ENCODE assay signal across 8 mouse cellular contexts in genomic region chr9:53609306-53609967, GRCm38 (mm10). TPM values are rescaled to one million over a fixed set of nuclear protein-coding genes. Genes with fewer than 3 reads are reported as not detected.
DNase-seq lines count a peak whose midpoint lies in the region; ATAC-seq and TF ChIP-seq lines count a peak whose summit lies in the region.

No protein-coding gene starts in this region.

- WGBS in heart, embryonic 13.5 days = 67% methylated on average over 12 of the region's 12 CpGs
- 75% methylated on average over 12 of the region's 12 CpGs for WGBS in forebrain, embryonic 15.5 days
- WGBS in limb, embryonic 14.5 days = 75% methylated on average over 12 of the region's 12 CpGs
- 65% methylated on average over 12 of the region's 12 CpGs for WGBS in stomach, embryonic 16.5 days

- TF ChIP-seq RAD21 in MEL (IDR thresholded peaks at IDR 0.05; ENCODE audit: low read depth, low read length) = no peak

- no peak for TF ChIP-seq EP300 in MEL (IDR thresholded peaks at IDR 0.05; ENCODE audit: low read depth in 1 of 2, low read length in 2 of 2)

- no peak for TF ChIP-seq CTCF in MEL (IDR thresholded peaks at IDR 0.05 in 2 of 3, conservative IDR thresholded peaks at IDR 0.05 in 1 of 3; ENCODE audit: control insufficient read depth in 1 of 3, insufficient read depth in 1 of 3, low read depth in 2 of 3, low read length in 3 of 3, poor library complexity in 1 of 3, severe bottlenecking in 1 of 3)

- H3K79me2 ChIP-seq in MEL (ENCODE audit: control insufficient read depth, insufficient read depth, low read length, poor library complexity) = peaks cover 10% of the 10 kb centered on the region

- peaks cover 20% of the 10 kb centered on the region for H3K36me3 ChIP-seq in heart, embryonic 13.5 days
- peaks cover 0 to 9% of the 10 kb centered on the region in 2 experiments; a peak in 2 of 4 replicates for H3K36me3 ChIP-seq in MEL (ENCODE audit: control insufficient read depth in 1 of 2, insufficient read depth in 2 of 2, low read length in 2 of 2)
- H3K36me3 ChIP-seq in forebrain, embryonic 15.5 days = peaks cover 3% of the 10 kb centered on the region
- 0 out of 2 replicates have a peak, but pooled peaks cover 7% of the 10 kb centered on the region for H3K36me3 ChIP-seq in limb, embryonic 14.5 days (ENCODE audit: control insufficient read depth, insufficient read depth, low read length)
- no peaks in the 10 kb centered on the region for H3K36me3 ChIP-seq in stomach, embryonic 16.5 days (ENCODE audit: control insufficient read depth, insufficient read depth, low read length)

- H3K4me3 ChIP-seq in heart, embryonic 13.5 days = peak overlapping the region; percentile 89
- peak overlapping the region; percentile 67 to 86 for H3K4me3 ChIP-seq in MEL (ENCODE audit: control insufficient read depth in 1 of 2, insufficient read depth in 1 of 2, low read depth in 2 of 2, low read length in 2 of 2)
- peak overlapping the region; percentile 65 for H3K4me3 ChIP-seq in forebrain, embryonic 15.5 days
- H3K4me3 ChIP-seq in limb, embryonic 14.5 days (replicated peaks; ENCODE audit: low read length) = peak overlapping the region; percentile 87
- peak overlapping the region; percentile 84 for H3K4me3 ChIP-seq in stomach, embryonic 16.5 days (replicated peaks; ENCODE audit: low read length)

- H3K27ac ChIP-seq in heart, embryonic 13.5 days (replicated peaks) = peak overlapping the region; percentile 87
- peak overlapping the region; percentile 69 for H3K27ac ChIP-seq in MEL (ENCODE audit: control insufficient read depth, low read depth, low read length)
- H3K27ac ChIP-seq in forebrain, embryonic 15.5 days (replicated peaks) = peak overlapping the region; percentile 79
- no peak overlapping the region for H3K27ac ChIP-seq in limb, embryonic 14.5 days (replicated peaks; ENCODE audit: low read depth, low read length)
- H3K27ac ChIP-seq in stomach, embryonic 16.5 days (ENCODE audit: low read length) = no peak overlapping the region; the same call in 1 of the 2 replicates

- H3K9me3 ChIP-seq in heart, embryonic 13.5 days = no peaks in the 10 kb centered on the region
- no peaks in the 10 kb centered on the region for H3K9me3 ChIP-seq in MEL (replicated peaks; ENCODE audit: insufficient read depth, low read length)
- no peaks in the 10 kb centered on the region for H3K9me3 ChIP-seq in forebrain, embryonic 15.5 days
- no peaks in the 10 kb centered on the region for H3K9me3 ChIP-seq in limb, embryonic 14.5 days (ENCODE audit: control insufficient read depth, low read length)
- H3K9me3 ChIP-seq in stomach, embryonic 16.5 days (replicated peaks; ENCODE audit: control insufficient read depth, low read length) = no peaks in the 10 kb centered on the region

- no peak for DNase-seq in heart, postnatal 25 days (ENCODE audit: low spot score)
- DNase-seq in MEL (ENCODE audit: low read depth, low spot score) = peak; percentile 30
- no peak for DNase-seq in limb, embryonic 14.5 days (ENCODE audit: low spot score)
- no peak for DNase-seq in adrenal gland, postnatal 25 days
- no peak for DNase-seq in gastrocnemius, postnatal 14 days

- H3K9ac ChIP-seq in heart, embryonic 13.5 days = peak overlapping the region; percentile 95
- H3K9ac ChIP-seq in MEL (ENCODE audit: control insufficient read depth, low read depth, low read length, poor library complexity, severe bottlenecking) = peak overlapping the region; percentile 93
- H3K9ac ChIP-seq in forebrain, embryonic 15.5 days (replicated peaks) = peak overlapping the region; percentile 88
- peak overlapping the region; percentile 95 for H3K9ac ChIP-seq in limb, embryonic 14.5 days (ENCODE audit: low read depth, low read length, severe bottlenecking)
- H3K9ac ChIP-seq in stomach, embryonic 16.5 days (ENCODE audit: low read length) = peak overlapping the region; percentile 92

- no peaks in the 10 kb centered on the region for H3K27me3 ChIP-seq in heart, embryonic 13.5 days (replicated peaks)
- H3K27me3 ChIP-seq in MEL (ENCODE audit: control insufficient read depth in 1 of 2, insufficient read depth in 2 of 2, low read length in 2 of 2) = no peaks in the 10 kb centered on the region
- no peaks in the 10 kb centered on the region for H3K27me3 ChIP-seq in forebrain, embryonic 15.5 days
- no peaks in the 10 kb centered on the region for H3K27me3 ChIP-seq in limb, embryonic 14.5 days (ENCODE audit: control insufficient read depth, insufficient read depth, low read length)
- no peaks in the 10 kb centered on the region for H3K27me3 ChIP-seq in stomach, embryonic 16.5 days (ENCODE audit: control insufficient read depth, insufficient read depth, low read length)

- H3K4me2 ChIP-seq in heart, embryonic 13.5 days = peak overlapping the region; percentile 85
- peak overlapping the region; percentile 81 for H3K4me2 ChIP-seq in forebrain, embryonic 15.5 days (replicated peaks)
- peak overlapping the region; percentile 64 for H3K4me2 ChIP-seq in limb, embryonic 14.5 days (replicated peaks; ENCODE audit: low read depth, low read length, severe bottlenecking)
- H3K4me2 ChIP-seq in stomach, embryonic 16.5 days (ENCODE audit: low read depth, low read length) = peak overlapping the region; percentile 81

- no peak for ATAC-seq in heart, embryonic 13.5 days (ENCODE audit: extremely low read depth, insufficient number of reproducible peaks, low FRiP score, low TSS enrichment)
- peak; percentile 38 for ATAC-seq in forebrain, embryonic 15.5 days (replicated peaks)
- ATAC-seq in limb, embryonic 14.5 days (ENCODE audit: low FRiP score, low read depth) = no peak
- ATAC-seq in stomach, embryonic 16.5 days (ENCODE audit: insufficient read depth, low FRiP score) = no peak

- H3K4me1 ChIP-seq in heart, embryonic 13.5 days = peaks cover 32% of the 10 kb centered on the region
- peaks cover 0 to 5% of the 10 kb centered on the region in 2 experiments; a peak in 2 of 4 replicates for H3K4me1 ChIP-seq in MEL (ENCODE audit: control insufficient read depth in 1 of 2, insufficient read depth in 2 of 2, low read length in 2 of 2)
- H3K4me1 ChIP-seq in forebrain, embryonic 15.5 days = peaks cover 18% of the 10 kb centered on the region
- H3K4me1 ChIP-seq in limb, embryonic 14.5 days (ENCODE audit: control insufficient read depth, insufficient read depth, low read length) = peaks cover 4% of the 10 kb centered on the region
- H3K4me1 ChIP-seq in stomach, embryonic 16.5 days (ENCODE audit: control insufficient read depth, insufficient read depth, low read length) = 0 out of 2 replicates have a peak, but pooled peaks cover 7% of the 10 kb centered on the region

- TF ChIP-seq POLR2A in MEL (IDR thresholded peaks at IDR 0.05; ENCODE audit: control insufficient read depth in 1 of 2, insufficient read depth in 1 of 2, low read depth in 1 of 2, low read length in 2 of 2, poor library complexity in 1 of 2) = no peak
- TF ChIP-seq POLR2A in limb, embryonic 14.5 days (IDR thresholded peaks at IDR 0.05; ENCODE audit: borderline replicate concordance, extremely low read depth, insufficient read depth, insufficient read length) = no peak

- intact Hi-C loops in heart, postnatal 25 days (cut with DNase I) = no loop called here
- intact Hi-C loops in gastrocnemius, postnatal 14 days (cut with DNase I; ENCODE audit: low total_unique reads) = no loop called here

TF ChIP-seq in MEL, 35 proteins besides CTCF, POLR2A, EP300 and RAD21:
- TF ChIP-seq NELFE (IDR thresholded peaks at IDR 0.05; ENCODE audit: low read depth, low read length) (no peak), JUND (IDR thresholded peaks at IDR 0.05; ENCODE audit: low read depth, low read length) (peak; percentile 86; the same call in 1 of the 2 replicates)

RNA-seq across cellular contexts. Expression of gene Acat1, which starts 0.7 kb away (rescaled TPM):
- polyA plus RNA-seq in heart, embryonic 13.5 days (2015; fragmentation: Nextera tagmentation; extraction: Ambion mirVana) = 172 and 183 TPM in 2 replicates
- 100 to 1,000 TPM; 276 to 289 TPM for total RNA-seq in heart, postnatal 25 days (2021)
- total RNA-seq in MEL (2012; rRNA removed) = 41.0 and 41.8 TPM in 2 replicates
- polyA plus RNA-seq in MEL (2012; ENCODE audit: insufficient read depth in 1 of 2, insufficient read length in 2 of 2, low read depth in 1 of 2, low replicate concordance in 2 of 2, missing spikeins in 1 of 2) = 100 to 1,000 TPM in 1 of 2 experiments, 10 to 100 TPM in 1; 37.4 to 185 TPM
- 171 and 182 TPM in 2 replicates for polyA plus RNA-seq in forebrain, embryonic 15.5 days (2015; fragmentation: Nextera tagmentation; extraction: Ambion mirVana)
- 70.7 and 105 TPM in 2 replicates for polyA plus RNA-seq in limb, embryonic 14.5 days (2012; rRNA removed)
- polyA plus RNA-seq in limb, embryonic 14.5 days (2014; fragmentation: Nextera tagmentation; extraction: Ambion mirVana) = 154 and 166 TPM in 2 replicates
- polyA plus RNA-seq in stomach, embryonic 16.5 days (2015; fragmentation: Nextera tagmentation; extraction: Ambion mirVana) = 120 and 141 TPM in 2 replicates
- 135 and 154 TPM in 2 replicates for total RNA-seq in adrenal gland, postnatal 25 days (2021)
- total RNA-seq in gastrocnemius, postnatal 14 days (2021) = 10 to 100 TPM; 77.2 to 88.7 TPM

Comparison
In these comparisons a context has a peak if more than half of its experiments do, and no peak if none do; other contexts are left out.
1. H3K27ac ChIP-seq: peak in heart, embryonic 13.5 days (single experiment), MEL (single experiment) and forebrain, embryonic 15.5 days (single experiment); none in limb, embryonic 14.5 days (single experiment) and stomach, embryonic 16.5 days (single experiment).
2. Peak in every context shown above with its lines, with median percentiles within 50 percentile points of each other: H3K4me2 ChIP-seq, H3K4me3 ChIP-seq and H3K9ac ChIP-seq.